Mouse (Mus musculus): Measurements from ENCODE around the gene Ftsj3.

GRCm38 (mm10) chr11:106271794-106272643 is 16.1 kb upstream of the Ftsj3 start:
- TF ChIP-seq POLR2A (IDR thresholded peaks at IDR 0.05; ENCODE audit: control insufficient read depth, extremely low read depth, insufficient read depth, low read length, poor library complexity) (no peak), CTCF (IDR thresholded peaks at IDR 0.05; ENCODE audit: borderline replicate concordance, control insufficient read depth, extremely low read depth, insufficient read depth, low read length, poor library complexity) (no peak)
